Mouse (Mus musculus): ENCODE measurements around the gene Ubc.

Gene Ubc

GRCm38 (mm10) chr5:125344296-125344695 is 45.7 kb downstream of the Ubc start:
- no peak for DNase-seq

- no peak for DNase-seq
Measured at GRCm38 (mm10) chr5:125341459-125342090, 48.4 kb downstream of the Ubc start.

- DNase-seq, result peak; percentile 92
Measured at GRCm38 (mm10) chr5:125340547-125341262, 49.3 kb downstream of the Ubc start, which contains the start of gene Scarb1. Gene Scarb1, minus strand, starts transcription at chr5:125341094.

GRCm38 (mm10) chr5:125339851-125340531 is 50.0 kb downstream of the Ubc start:
- peak; percentile 26 for DNase-seq

- peak; percentile 40 for DNase-seq
Measured at GRCm38 (mm10) chr5:125339108-125339751, 50.8 kb downstream of the Ubc start.

- no peak for DNase-seq
Measured at GRCm38 (mm10) chr5:125337526-125337925, 52.5 kb downstream of the Ubc start.

GRCm38 (mm10) chr5:125337012-125337411 is 53.0 kb downstream of the Ubc start:
- no peak for DNase-seq

Measured in kidney, adult 18-20 months (tissue).